ENCODE assay signal across 8 mouse cellular contexts in genomic region chr3:41565410-41565823, GRCm38 (mm10). TPM values are rescaled to one million over a fixed set of nuclear protein-coding genes. Genes with fewer than 3 reads are reported as not detected.
DNase-seq lines count a peak whose midpoint lies in the region; ATAC-seq and TF ChIP-seq lines count a peak whose summit lies in the region.

No protein-coding gene starts in this region.

- peak overlapping the region; percentile 90 for H3K27ac ChIP-seq in cortical plate, adult 2 months (ENCODE audit: insufficient read depth, low read length)

- no peak for TF ChIP-seq CTCF in cortical plate, adult 2 months (IDR thresholded peaks at IDR 0.05; ENCODE audit: extremely low read depth, insufficient read depth, low read length)

- DNase-seq in gastrocnemius, postnatal 10 days: peak; percentile 86
- DNase-seq in left cerebral cortex, postnatal 10 days (ENCODE audit: extremely low spot score in 1 of 2, low spot score in 2 of 2): peak; percentile 78 to 92
- DNase-seq in right cerebral cortex, postnatal 14 days: peak; percentile 84
- peak; percentile 78 for DNase-seq in urinary bladder, postnatal 25 days (ENCODE audit: low spot score)

- TF ChIP-seq POLR2A in cortical plate, adult 2 months (IDR thresholded peaks at IDR 0.05; ENCODE audit: extremely low read depth, insufficient read depth, low read length): no peak

- H3K4me3 ChIP-seq in cortical plate, adult 2 months (ENCODE audit: insufficient read depth, low read length): peak overlapping the region; percentile 72

- intact Hi-C loops in left cerebral cortex, postnatal 10 days (cut with DNase I): loop anchor here (10.0 kb wide), 1 partner anchor 161 kb away; no protein-coding TSS in a partner anchor

- ATAC-seq in activated CD4-positive, CD25-positive, alpha-beta regulatory T cell, adult 4 months: peak; percentile 30
- ATAC-seq in inflammation-experienced regulatory T-cells, adult 6 months: peak; percentile 47
- ATAC-seq in megakaryocyte progenitor cell, adult 5-6 weeks (replicated peaks; ENCODE audit: poor library complexity): peak; percentile 42

- no peaks in the 10 kb centered on the region for H3K4me1 ChIP-seq in cortical plate, adult 2 months (ENCODE audit: control insufficient read depth, insufficient read depth, low read length)

RNA-seq across cellular contexts. Expression of gene Jade1, which starts 9.9 kb away (rescaled TPM):
- 1 to 10 TPM; 7.4 to 7.6 TPM for polyA plus RNA-seq in activated CD4-positive, CD25-positive, alpha-beta regulatory T cell, adult 4 months (2017; shearing (Covaris generic))
- 30.4 and 30.9 TPM in 2 replicates for polyA plus RNA-seq in cortical plate, adult 2 months (2012; rRNA removed)
- total RNA-seq in gastrocnemius, postnatal 10 days (2021): 10 to 100 TPM; 26.0 to 31.1 TPM
- polyA plus RNA-seq in inflammation-experienced regulatory T-cells, adult 6 months (2017; shearing (Covaris generic)): 10 to 100 TPM in 2 of 3 experiments, 1 to 10 TPM in 1; 5.1 to 10.7 (median 10.3) TPM
- 10 to 100 TPM; 23.0 to 25.3 TPM for total RNA-seq in left cerebral cortex, postnatal 10 days (2021)
- 45.3 and 47.8 TPM in 2 replicates for total RNA-seq in megakaryocyte progenitor cell, adult 5-6 weeks (2015)
- total RNA-seq in megakaryocyte progenitor cell, adult 5-6 weeks (2017): 34.6 and 38.7 TPM in 2 replicates

Comparison
In these comparisons a context has a peak if more than half of its experiments do, and no peak if none do; other contexts are left out.
1. Peak in every context shown above with its lines: DNase-seq, ATAC-seq, H3K4me3 ChIP-seq and H3K27ac ChIP-seq.